Mouse (Mus musculus): ENCODE measurements at regions not wholly inside any gene's neighbourhood (a gene's known extent, or its start where the extent isn't known, plus 50 kb on each side); places are given as distances from the start of the nearest gene placed in this dataset.

- no peak for DNase-seq
Measured at GRCm38 (mm10) chr10:46350196-46350595, 772.6 kb downstream of the Hace1 start.

- DNase-seq, result no peak
Measured at GRCm38 (mm10) chr10:46356775-46357174, 779.1 kb downstream of the Hace1 start.

- DNase-seq, result no peak
Measured at GRCm38 (mm10) chr10:46373715-46374475, 796.3 kb downstream of the Hace1 start.

GRCm38 (mm10) chr10:46374646-46375045, 797.0 kb downstream of the Hace1 start:
- DNase-seq, result no peak

- DNase-seq, result no peak
Measured at GRCm38 (mm10) chr10:46397089-46397488, 819.5 kb downstream of the Hace1 start.

GRCm38 (mm10) chr10:46403883-46404282, 826.3 kb downstream of the Hace1 start:
- DNase-seq, result no peak
